Mouse (Mus musculus) frontal cortex, adult (tissue): ENCODE data around the gene Cd180.

ENCODE experiments used
- ATAC-seq: cut with Nextera tagmentation; 2 replicates; pipeline ENCODE4 v1.9.2; 2017; ENCODE audit warnings: mild to moderate bottlenecking, moderate library complexity, mixed read lengths; ENCODE audit not compliant: low TSS enrichment

Gene Cd180

DNA sequence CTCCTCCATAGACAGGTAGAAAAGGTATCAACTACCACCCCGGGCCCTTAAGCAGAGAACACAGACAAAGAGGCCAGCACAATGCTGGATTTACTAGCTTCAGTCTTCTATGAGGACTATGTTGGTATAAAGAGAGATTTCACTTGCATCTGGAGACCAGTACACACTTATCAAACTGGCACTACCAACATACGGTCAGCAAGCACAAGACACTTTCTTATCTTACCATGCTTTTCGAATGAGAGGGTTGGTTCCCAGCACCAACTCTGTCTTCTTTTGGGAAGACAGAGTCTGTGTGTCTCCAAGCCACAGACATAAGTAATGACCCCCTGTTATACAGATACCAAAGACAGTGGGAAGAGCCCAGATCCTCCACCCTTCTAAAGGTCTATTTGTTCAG is 85.5 kb downstream of the Cd180 start:
- no peak for ATAC-seq

GRCm38 (mm10) chr13:102779275-102779674 is 85.9 kb downstream of the Cd180 start:
- no peak for ATAC-seq

DNA sequence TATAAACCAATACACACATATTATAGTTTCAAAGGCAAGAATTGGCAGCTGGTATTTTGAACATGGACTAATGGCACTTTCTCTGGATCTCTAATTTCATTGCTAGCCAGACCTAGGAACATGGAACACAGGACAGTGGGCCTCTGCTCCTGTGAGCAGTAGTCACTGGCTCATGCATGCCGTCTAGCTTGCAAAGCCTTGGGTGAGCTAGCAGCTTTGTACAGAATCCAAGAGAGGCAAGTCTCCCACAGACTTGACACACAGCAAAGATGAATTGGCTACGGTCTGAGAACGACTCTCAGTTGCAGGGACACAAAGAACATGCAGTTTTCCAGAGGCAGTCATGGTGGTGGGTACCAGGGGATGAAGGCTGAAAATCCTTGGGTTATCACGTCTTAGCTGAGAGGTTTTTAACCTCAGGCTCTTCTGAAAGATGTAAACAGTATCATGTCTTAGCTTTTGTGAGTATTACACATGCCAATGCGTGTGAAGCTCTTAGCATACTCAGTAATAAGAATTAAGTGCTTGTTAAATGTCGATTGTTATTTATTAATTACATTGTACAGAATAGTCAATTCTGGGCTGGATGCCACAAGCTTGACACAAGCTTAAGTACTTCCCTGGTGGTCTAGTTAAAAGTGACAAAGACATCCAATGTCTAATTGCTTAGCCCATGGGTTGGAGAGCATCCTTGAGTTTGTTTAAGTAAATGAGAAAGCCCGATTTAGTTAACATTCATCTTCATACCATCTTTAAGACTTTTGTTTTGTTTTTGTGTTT is 90.4 kb downstream of the Cd180 start:
- peak; percentile 76 for ATAC-seq

DNA sequence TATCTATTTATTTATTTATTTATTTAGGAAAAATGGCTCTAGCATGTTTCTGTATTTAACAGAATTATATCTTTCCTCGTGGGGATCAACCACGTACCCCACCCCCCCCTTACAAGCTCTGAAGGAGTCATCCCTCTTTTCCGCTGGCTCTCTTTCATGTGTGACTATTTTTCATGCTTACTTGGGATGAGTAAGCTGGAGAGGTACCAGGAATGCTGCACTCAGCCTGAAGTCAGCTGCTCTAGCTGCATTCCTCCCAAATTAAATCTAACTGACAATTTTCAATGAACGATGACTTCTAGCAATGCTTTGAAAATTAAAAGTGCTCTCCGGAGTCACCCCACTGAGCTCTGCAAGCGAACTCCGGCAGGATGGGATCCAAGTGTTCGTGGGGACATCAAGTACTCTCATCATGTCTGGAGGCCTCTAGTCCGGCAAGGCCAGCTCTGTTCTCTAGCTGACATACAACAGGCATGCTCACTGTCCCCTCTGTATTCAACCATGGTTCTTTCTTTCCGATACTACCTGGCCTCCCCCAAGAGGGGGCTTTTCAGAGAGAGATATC is 93.4 kb downstream of the Cd180 start:
- ATAC-seq, result peak; percentile 74
